Mouse (Mus musculus) CH12F3 (cell line): ENCODE data around the gene 1700008O03Rik.

Experiments used
- in situ Hi-C: fragments of 300-500 bp; cut with MboI; formaldehyde crosslinking; loops from 2 replicates; pipeline ENCODE4 v1.14.3; 2020; ENCODE audit warnings: low sequenced_read_pairs

1700008O03Rik gene

GRCm38 (mm10) chr7:44385720-44386119 is at the start of gene 1700008O03Rik:
Gene 1700008O03Rik (minus strand): TSS chr7:44385820.
- in situ Hi-C loops = no loop called here

GRCm38 (mm10) chr7:44434089-44434488 is 48.5 kb upstream of the 1700008O03Rik start:
- in situ Hi-C loops = no loop called here

GRCm38 (mm10) chr7:44433371-44433770 is 47.8 kb upstream of the 1700008O03Rik start:
- in situ Hi-C loops = no loop called here

- in situ Hi-C loops = no loop called here
These were observed 46.9 kb upstream of the 1700008O03Rik start for GRCm38 (mm10) chr7:44432550-44432949.

GRCm38 (mm10) chr7:44429534-44430488 is 44.2 kb upstream of the 1700008O03Rik start:
- in situ Hi-C loops = loop anchor here (10.0 kb wide), 1 partner anchor 65 kb away; no protein-coding TSS in a partner anchor

- in situ Hi-C loops = loop anchor here (10.0 kb wide), 1 partner anchor 64 kb away; no protein-coding TSS in a partner anchor
These were observed 43.4 kb upstream of the 1700008O03Rik start, which contains the start of gene Lrrc4b for GRCm38 (mm10) chr7:44428968-44429521. Gene Lrrc4b (plus strand): TSS chr7:44429018.

- in situ Hi-C loops = loop anchor here (10.0 kb wide), 1 partner anchor 64 kb away; no protein-coding TSS in a partner anchor
These were observed 42.7 kb upstream of the 1700008O03Rik start for GRCm38 (mm10) chr7:44428171-44428950.

GRCm38 (mm10) chr7:44427666-44428065 is 42.0 kb upstream of the 1700008O03Rik start:
- in situ Hi-C loops = loop anchor here (10.0 kb wide), 1 partner anchor 63 kb away; no protein-coding TSS in a partner anchor

- in situ Hi-C loops = no loop called here
These were observed 27.7 kb upstream of the 1700008O03Rik start for GRCm38 (mm10) chr7:44413307-44413706.

GRCm38 (mm10) chr7:44411144-44411543 is 25.5 kb upstream of the 1700008O03Rik start:
- in situ Hi-C loops = no loop called here

- in situ Hi-C loops = no loop called here
These were observed 20.4 kb upstream of the 1700008O03Rik start for GRCm38 (mm10) chr7:44406015-44406355.

- in situ Hi-C loops = no loop called here
These were observed 19.9 kb upstream of the 1700008O03Rik start for GRCm38 (mm10) chr7:44405346-44406014.

- in situ Hi-C loops = no loop called here
These were observed 16.1 kb upstream of the 1700008O03Rik start for GRCm38 (mm10) chr7:44401673-44402072.

GRCm38 (mm10) chr7:44398570-44398969 is 12.9 kb upstream of the 1700008O03Rik start:
- in situ Hi-C loops = no loop called here

GRCm38 (mm10) chr7:44393284-44393683 is 7.7 kb upstream of the 1700008O03Rik start:
- in situ Hi-C loops = no loop called here

GRCm38 (mm10) chr7:44392341-44392740 is 6.7 kb upstream of the 1700008O03Rik start:
- in situ Hi-C loops = no loop called here

- in situ Hi-C loops = no loop called here
These were observed 6.2 kb upstream of the 1700008O03Rik start for GRCm38 (mm10) chr7:44391831-44392230.

GRCm38 (mm10) chr7:44384716-44385059 is 932 bp downstream of the 1700008O03Rik start:
- in situ Hi-C loops = no loop called here

- in situ Hi-C loops = no loop called here
These were observed 1.5 kb downstream of the 1700008O03Rik start, which contains the start of gene Syt3 for GRCm38 (mm10) chr7:44383980-44384715. Gene Syt3 (plus strand): TSS chr7:44384102.

GRCm38 (mm10) chr7:44382541-44382940 is 3.1 kb downstream of the 1700008O03Rik start:
- in situ Hi-C loops = no loop called here
